In the genomic region with DNA sequence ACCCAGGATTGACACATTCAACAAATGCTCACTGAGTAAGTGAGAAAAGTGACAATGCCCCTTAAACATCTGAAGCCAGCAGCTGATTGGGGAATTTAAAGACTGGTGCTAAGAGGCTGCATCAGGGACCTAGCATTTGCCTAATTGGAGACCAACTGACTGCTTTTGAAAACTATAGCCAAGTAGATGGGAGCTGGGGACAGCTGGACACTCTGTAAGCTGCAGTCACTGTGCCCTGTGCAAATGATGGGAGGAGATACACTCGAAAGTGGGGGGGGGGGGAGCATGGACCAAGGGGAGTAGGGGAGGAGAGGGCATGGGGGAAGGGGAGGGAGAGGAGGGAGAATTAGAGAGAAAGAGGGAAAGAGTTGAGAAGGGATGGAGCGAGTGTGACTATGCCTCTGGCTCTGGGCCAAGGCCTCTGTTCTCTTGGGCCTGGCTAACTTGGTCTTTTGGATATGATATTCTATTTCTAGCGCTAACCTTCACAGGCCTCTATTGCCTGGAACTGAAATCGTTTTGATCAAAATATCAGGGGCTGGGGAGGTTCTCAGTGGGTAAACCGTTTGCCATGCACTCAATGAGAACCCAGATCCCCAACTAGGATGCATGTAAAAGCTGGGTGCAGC, we compare ENCODE assay signal across 15 mouse cellular contexts. TPM values are rescaled to one million over a fixed set of nuclear protein-coding genes. Genes with fewer than 3 reads are reported as not detected.
DNase-seq lines count a peak whose midpoint lies in the region; ATAC-seq lines count a peak whose summit lies in the region.
"Had no signal": no experiment of that assay in that cellular context is flagged by ENCODE, and none has a peak within 500 bp of the region (broad histone marks: within the 10 kb centered on the region; RNA-seq: fewer than 3 reads in every experiment).

No protein-coding gene starts in this region.

- H3K27ac ChIP-seq in heart, embryonic 12.5 days (ENCODE audit: poor library complexity, severe bottlenecking) = peak overlapping the region; percentile 71
- no peak overlapping the region for H3K27ac ChIP-seq in heart, embryonic 10.5 days
- H3K27ac ChIP-seq in heart, embryonic 15.5 days = peak overlapping the region; percentile 77
- H3K27ac ChIP-seq: liver, embryonic 14.5 days; stomach, embryonic 15.5 days had no signal

- no peaks in the 10 kb centered on the region; the same call in 1 of the 2 replicates for H3K9me3 ChIP-seq in heart, embryonic 12.5 days (replicated peaks)
- H3K9me3 ChIP-seq in heart, embryonic 10.5 days = no peaks in the 10 kb centered on the region
- H3K9me3 ChIP-seq in heart, embryonic 15.5 days (replicated peaks) = no peaks in the 10 kb centered on the region
- H3K9me3 ChIP-seq: stomach, embryonic 15.5 days had no signal

- peak; percentile 10 to 53 for DNase-seq in adrenal gland, adult (ENCODE audit: inconsistent age in 2 of 2, low spot score in 1 of 2)
- no peak for DNase-seq in adrenal gland, adult 8-10 months
- DNase-seq in heart, embryonic 10.5 days (ENCODE audit: low spot score) = no peak
- peak; percentile 34 for DNase-seq in adrenal gland, adult 2 months
- DNase-seq in layer of hippocampus, adult 11-12 months (ENCODE audit: low spot score) = no peak
- DNase-seq in layer of hippocampus, postnatal 25 days (ENCODE audit: extremely low spot score in 1 of 2, low spot score in 1 of 2) = no peak
- DNase-seq: gastrocnemius, postnatal 36 days; kidney, postnatal 25 days had no signal

- no peaks in the 10 kb centered on the region for H3K27me3 ChIP-seq in heart, embryonic 12.5 days (replicated peaks)
- no peaks in the 10 kb centered on the region for H3K27me3 ChIP-seq in heart, embryonic 10.5 days (ENCODE audit: insufficient read depth, poor library complexity, severe bottlenecking)
- H3K27me3 ChIP-seq in heart, embryonic 15.5 days = no peaks in the 10 kb centered on the region
- H3K27me3 ChIP-seq: stomach, embryonic 15.5 days had no signal

- H3K4me2 ChIP-seq in heart, embryonic 12.5 days = no peak overlapping the region
- H3K4me2 ChIP-seq in heart, embryonic 15.5 days = peak overlapping the region; percentile 10; the same call in 1 of the 2 replicates
- H3K4me2 ChIP-seq: stomach, embryonic 15.5 days had no signal

- 28% methylated on average over 5 of the region's 5 CpGs for WGBS in heart, embryonic 12.5 days
- 52% methylated on average over 5 of the region's 5 CpGs for WGBS in heart, embryonic 10.5 days
- 31% methylated on average over 5 of the region's 5 CpGs for WGBS in heart, embryonic 15.5 days

- H3K9ac ChIP-seq in heart, embryonic 12.5 days = no peak overlapping the region
- no peak overlapping the region for H3K9ac ChIP-seq in heart, embryonic 15.5 days
- H3K9ac ChIP-seq: liver, embryonic 14.5 days; stomach, embryonic 15.5 days had no signal

- H3K4me1 ChIP-seq in heart, embryonic 12.5 days (replicated peaks) = peaks cover 11% of the 10 kb centered on the region
- peaks cover 6% of the 10 kb centered on the region; the same call in 1 of the 2 replicates for H3K4me1 ChIP-seq in heart, embryonic 10.5 days
- H3K4me1 ChIP-seq in heart, embryonic 15.5 days (replicated peaks) = peaks cover 11% of the 10 kb centered on the region
- H3K4me1 ChIP-seq: stomach, embryonic 15.5 days had no signal

- no peaks in the 10 kb centered on the region for H3K36me3 ChIP-seq in heart, embryonic 12.5 days
- H3K36me3 ChIP-seq in heart, embryonic 10.5 days = no peaks in the 10 kb centered on the region
- H3K36me3 ChIP-seq in heart, embryonic 15.5 days = peaks cover 7% of the 10 kb centered on the region; the same call in 1 of the 2 replicates
- H3K36me3 ChIP-seq: stomach, embryonic 15.5 days had no signal

- no peak overlapping the region for H3K4me3 ChIP-seq in heart, embryonic 12.5 days
- no peak overlapping the region for H3K4me3 ChIP-seq in heart, embryonic 10.5 days
- H3K4me3 ChIP-seq in heart, embryonic 15.5 days = no peak overlapping the region
- H3K4me3 ChIP-seq: erythroblast, embryonic 14.5 days; myocyte; stomach, embryonic 15.5 days had no signal

- no peak for ATAC-seq in heart, embryonic 12.5 days (ENCODE audit: insufficient number of reproducible peaks, low FRiP score)
- ATAC-seq in heart, embryonic 15.5 days (replicated peaks; ENCODE audit: insufficient number of reproducible peaks, insufficient read depth, low FRiP score, low read depth) = no peak; the same call in 1 of the 2 replicates
- ATAC-seq: inflammation-experienced regulatory T-cells, adult 6 months had no signal

RNA-seq across cellular contexts. Expression of gene Sgcg, which starts 22.3 kb away (rescaled TPM):
- total RNA-seq in adrenal gland, adult 8-10 months (2022) = under 1 TPM in 3 of 4 experiments, not detected in 1; 0.61 to 0.87 (median 0.65) TPM
- polyA plus RNA-seq in heart, embryonic 12.5 days (2016; fragmentation: Nextera tagmentation; extraction: Ambion mirVana) = 6.6 and 6.7 TPM in 2 replicates
- 0.39 and 1.8 TPM in 2 replicates for polyA plus RNA-seq in heart, embryonic 10.5 days (2016; fragmentation: Nextera tagmentation; extraction: Ambion mirVana)
- total RNA-seq in adrenal gland, adult 2 months (2021) = 1 to 10 TPM in 1 of 2 experiments, under 1 TPM in 1; 0.89 to 3.0 TPM
- not detected in 2 replicates for polyA plus RNA-seq in adrenal gland, adult 2 months (2012; rRNA removed)
- polyA plus RNA-seq in heart, embryonic 15.5 days (2015; fragmentation: Nextera tagmentation; extraction: Ambion mirVana) = 51.0 and 59.1 TPM in 2 replicates
- under 1 TPM in 1 of 2 experiments, not detected in 1; 0.12 TPM for total RNA-seq in layer of hippocampus, postnatal 25 days (2021)
- polyA plus RNA-seq: erythroblast, embryonic 14.5 days; inflammation-experienced regulatory T-cells, adult 6 months had no signal

Comparison
In these comparisons a context has a peak if more than half of its experiments do, and no peak if none do; other contexts are left out.
1. DNase-seq: peak in adrenal gland, adult (2 of 2) and adrenal gland, adult 2 months (single experiment); none in adrenal gland, adult 8-10 months (single experiment), heart, embryonic 10.5 days (single experiment), layer of hippocampus, adult 11-12 months (single experiment) and layer of hippocampus, postnatal 25 days (0 of 2).